Mouse (Mus musculus) skeletal muscle tissue, adult 2 months (tissue): ENCODE data around the gene Ppp1r16b.

Experiments
- DNase-seq: peaks from one replicate; pipeline ENCODE4 v3.0.0-alpha.2; 2012; ENCODE audit warnings: low read depth, low spot score

The Ppp1r16b gene

GRCm38 (mm10) chr2:158667671-158668432 lies 2.7 kb downstream of the Ppp1r16b start:
- no peak for DNase-seq

DNA sequence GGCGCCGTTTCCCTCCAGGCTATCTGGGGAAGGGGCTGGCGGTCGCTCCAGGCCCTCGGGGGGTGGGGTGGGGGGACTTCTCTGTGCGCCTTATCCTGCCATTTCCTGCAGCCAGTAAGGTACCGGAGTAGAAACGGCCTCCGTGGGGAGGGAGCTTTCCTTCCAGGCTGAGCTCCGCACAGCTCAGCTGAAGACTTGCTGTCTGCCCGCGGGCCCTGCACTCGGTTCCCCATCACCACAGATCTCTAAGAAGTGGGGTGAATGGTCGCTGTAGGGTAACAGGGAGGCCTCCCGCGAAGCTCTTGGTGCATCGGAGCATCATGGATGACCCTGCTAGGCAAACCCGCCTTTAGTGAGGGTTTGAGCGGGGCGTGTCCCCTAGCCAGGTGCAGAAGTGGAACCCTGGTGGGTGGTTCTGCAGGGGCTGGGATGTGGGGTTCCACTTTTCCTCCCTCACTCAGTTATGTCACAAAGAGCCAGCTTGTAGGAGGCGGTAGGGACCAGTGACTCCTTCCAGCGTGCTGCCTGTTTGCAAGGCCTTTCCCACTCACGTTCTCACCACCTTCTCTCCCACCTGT lies 3.3 kb downstream of the Ppp1r16b start:
- DNase-seq: no peak

DNA sequence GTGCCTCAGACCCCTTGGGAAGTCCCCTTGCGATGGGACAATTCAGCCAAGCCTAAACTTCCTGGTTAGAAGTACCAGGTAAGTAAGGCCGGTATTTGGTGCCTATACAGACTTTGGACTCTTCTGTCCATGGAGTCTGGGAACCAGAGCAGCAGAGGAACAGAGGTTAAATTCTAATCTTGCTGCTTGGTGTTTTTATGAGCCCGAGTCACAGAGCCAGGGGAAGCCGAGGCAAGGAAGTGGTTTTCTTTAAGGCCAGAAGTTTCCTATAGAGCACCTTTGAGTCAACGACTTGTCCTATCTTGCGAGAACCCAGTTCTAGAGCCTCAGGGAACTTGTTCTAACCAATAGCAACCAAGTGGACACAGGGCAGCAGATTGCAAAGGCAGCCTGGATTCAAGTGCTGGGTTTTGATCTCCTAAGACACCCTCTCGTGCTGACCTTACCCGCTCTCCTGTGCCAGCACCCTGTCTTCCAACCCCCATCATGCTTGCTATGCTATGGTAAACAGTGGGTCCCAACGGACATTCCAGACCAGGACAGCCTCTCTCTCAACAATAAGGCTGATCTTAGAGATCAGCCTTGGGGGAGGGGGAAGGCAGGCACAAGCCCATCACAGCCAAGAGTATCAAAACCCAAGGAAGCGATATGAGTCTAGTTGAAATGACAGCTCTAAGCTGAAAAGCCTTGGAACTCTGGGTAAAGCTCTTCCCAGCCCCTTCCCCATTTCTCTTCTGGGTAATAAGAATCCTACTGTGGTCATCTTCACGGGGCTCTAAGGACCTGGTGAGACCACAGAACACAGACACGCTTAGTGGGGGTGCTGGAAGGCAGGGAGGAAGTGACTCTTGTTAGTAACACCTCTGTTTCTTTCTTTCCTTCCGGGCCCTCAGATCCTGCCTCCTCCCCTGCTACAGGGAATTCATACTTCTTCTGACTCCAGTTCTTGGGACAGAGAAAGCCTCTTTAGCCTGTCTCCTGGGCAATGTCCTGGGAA lies 4.3 kb downstream of the Ppp1r16b start:
- no peak for DNase-seq

DNA sequence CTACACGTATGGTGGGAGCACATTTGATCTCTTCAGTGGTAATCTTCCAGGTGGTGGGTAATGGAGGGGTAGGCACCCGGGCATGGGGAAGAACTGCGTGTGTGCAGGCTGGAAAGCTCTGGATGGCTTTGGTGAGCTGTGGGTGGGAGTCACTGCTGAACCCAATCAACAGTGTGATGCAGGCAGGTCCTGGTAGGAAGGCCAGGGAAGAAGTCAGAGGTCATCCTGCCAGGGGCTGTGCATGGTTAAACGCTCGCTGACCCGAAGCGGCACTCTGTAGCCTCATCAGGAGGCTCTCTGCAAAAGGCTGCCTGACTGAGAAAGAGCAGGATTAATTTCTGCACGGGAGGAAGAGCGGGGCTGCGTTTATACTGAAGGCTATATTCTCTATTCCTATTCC lies 5.4 kb downstream of the Ppp1r16b start:
- no peak for DNase-seq

DNA sequence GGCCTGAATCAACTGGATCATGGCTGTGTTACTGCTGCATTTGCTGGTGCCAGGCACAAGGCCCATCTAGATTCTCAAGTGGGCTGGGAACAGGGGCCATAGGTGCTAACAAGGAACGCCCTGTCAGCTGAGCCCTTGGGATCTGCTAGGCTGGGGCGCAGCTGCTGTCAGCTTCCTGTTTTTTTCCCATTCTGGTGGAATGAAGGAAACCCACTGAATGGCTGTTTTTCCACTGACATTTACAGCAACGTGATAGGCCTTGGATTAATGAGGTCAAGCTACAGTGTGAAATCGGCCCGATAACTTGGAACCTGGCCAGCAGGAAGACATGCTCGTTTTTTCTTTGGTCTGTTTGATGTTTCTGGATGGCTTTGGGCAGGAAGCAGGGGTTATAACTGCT lies 7.6 kb downstream of the Ppp1r16b start:
- DNase-seq: peak; percentile 49

GRCm38 (mm10) chr2:158673493-158673892 lies 8.3 kb downstream of the Ppp1r16b start:
- peak; percentile 18 for DNase-seq

DNA sequence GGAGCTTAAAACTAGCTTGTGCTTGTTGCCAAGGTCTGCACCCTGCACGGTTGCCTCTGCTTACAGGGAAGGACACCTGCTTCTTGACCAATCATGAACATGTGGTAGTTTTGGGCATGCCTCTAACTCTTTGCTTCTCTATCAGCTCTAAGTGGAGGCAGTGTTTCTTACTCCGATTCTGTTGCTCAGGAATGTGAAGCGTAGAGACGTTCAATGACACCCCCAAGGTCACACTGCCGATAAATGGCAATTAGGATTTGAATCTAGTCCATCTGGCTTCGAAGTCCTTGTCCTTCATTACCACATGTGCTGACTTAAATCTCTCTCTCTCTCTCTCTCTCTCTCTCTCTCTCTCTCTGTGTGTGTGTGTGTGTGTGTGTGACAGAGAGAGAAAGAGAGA lies 8.9 kb downstream of the Ppp1r16b start:
- no peak for DNase-seq

- DNase-seq: no peak
These were observed 9.6 kb downstream of the Ppp1r16b start for GRCm38 (mm10) chr2:158674759-158675158.

- no peak for DNase-seq
These were observed 10.0 kb downstream of the Ppp1r16b start for GRCm38 (mm10) chr2:158675161-158675560.

DNA sequence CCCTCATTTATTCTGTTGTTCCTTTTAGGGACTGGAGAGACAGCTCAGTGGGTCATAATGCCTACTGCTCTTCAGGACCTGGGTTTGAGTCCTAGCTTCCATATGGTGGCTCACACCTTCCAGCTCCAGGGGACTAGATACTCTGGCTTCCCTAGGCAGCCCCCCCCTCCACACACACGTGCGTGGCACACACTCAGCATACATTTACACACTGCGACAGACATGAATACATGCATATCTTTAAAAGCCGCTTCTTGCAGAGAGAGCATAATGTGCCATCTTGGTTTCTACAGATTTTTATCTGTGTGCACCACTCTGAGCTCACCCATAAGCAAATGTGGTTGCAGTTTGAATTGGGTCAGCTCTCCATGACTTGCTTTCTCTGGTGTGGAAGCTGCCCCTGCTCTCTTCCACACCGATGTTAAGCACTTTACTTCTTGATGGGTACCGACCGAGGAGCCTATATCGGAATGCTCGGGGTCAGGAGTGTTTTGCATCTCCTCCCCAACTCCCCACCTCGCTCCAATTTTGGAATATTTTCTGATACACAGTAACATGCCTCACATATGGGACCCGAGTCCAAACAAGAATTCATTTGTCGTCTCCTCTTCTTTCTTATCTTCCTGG lies 10.8 kb downstream of the Ppp1r16b start:
- DNase-seq: no peak

GRCm38 (mm10) chr2:158677946-158678345 lies 12.7 kb downstream of the Ppp1r16b start:
- no peak for DNase-seq

GRCm38 (mm10) chr2:158679091-158679490 lies 13.9 kb downstream of the Ppp1r16b start:
- no peak for DNase-seq

DNA sequence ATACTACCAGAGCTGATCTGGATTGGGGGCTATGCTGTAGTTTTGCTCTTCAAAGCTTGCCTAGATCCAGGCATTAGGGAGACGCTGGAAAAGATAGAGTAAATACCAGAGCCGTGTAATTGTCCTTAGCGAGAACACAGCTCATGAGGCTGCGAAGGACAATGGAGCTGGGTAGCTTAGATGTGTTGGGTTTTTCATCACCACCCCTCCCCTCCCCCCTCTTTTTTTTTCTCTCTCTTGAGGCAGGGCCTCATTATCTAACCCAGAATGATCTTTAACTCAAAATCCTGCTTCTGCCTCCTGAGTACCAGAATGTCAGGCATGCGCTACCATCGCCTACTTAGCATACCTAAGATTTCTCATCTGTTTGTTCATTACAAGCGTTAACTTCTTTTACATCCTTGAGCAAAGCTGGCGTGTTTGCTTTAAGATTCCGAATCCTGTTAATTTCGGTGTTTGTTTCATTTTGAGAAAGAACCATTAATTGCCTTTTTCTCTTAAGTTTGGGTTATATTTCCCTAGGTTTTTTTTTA lies 15.2 kb downstream of the Ppp1r16b start:
- DNase-seq: no peak

DNA sequence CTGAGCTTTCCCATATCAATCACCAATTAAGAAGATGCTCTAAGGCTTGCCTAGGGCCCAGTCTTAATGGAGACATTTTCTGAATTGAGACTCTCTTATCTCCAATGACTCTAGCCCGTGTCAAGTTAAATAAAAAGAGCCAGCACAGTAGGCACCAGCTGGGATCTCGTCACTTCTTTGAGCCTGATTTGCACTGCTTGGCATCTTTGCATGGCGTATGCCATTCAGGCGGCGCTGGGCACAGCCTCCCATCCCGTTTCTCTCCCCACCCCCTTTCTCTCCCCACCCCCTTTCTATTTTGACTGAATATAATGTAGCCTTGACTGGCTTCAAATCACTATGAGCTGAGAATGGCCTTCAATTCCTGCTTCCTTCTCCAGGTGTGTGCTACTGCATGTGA lies 16.5 kb downstream of the Ppp1r16b start:
- DNase-seq: no peak

- no peak for DNase-seq
These were observed 17.3 kb downstream of the Ppp1r16b start for GRCm38 (mm10) chr2:158682344-158683037.

DNA sequence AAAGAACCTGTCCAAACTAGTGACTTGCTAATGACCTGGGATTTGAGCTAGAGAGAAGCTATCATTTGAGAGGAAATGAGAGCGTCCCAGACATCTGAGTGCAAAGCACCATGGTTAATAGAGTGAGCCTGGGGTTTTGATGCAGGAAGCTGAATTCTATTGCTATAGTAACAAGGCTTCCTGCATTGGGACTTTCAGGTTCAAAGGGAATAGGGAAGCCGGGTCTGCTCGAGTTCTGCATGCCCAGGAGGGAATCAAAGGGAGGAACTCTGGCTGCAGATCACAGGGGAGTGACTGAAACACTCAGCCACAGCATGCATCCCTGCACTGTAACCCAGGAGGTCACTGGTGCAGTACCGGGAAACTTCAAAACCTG lies 17.8 kb downstream of the Ppp1r16b start:
- no peak for DNase-seq

- DNase-seq: no peak
These were observed 19.1 kb downstream of the Ppp1r16b start for GRCm38 (mm10) chr2:158684247-158684843.

DNA sequence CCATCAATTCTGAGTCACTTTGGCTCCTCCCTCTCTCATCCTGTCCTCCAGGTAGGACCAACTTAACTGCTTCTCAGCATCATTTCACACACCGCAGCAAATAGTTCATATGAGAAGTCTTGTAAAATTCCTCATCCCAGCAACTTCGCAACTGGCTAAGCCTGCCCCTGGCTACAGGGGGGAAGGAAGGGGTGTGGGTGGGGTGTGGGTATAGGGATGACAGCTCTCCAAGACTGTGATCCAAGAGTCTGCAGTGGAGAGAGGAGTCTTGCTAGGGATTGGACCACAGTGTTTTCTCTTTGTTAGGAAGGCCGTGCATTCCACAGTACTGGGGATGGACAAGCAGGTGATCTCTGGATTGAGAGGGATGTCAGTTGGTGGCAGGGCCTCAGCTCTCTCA lies 19.7 kb downstream of the Ppp1r16b start:
- DNase-seq: no peak

GRCm38 (mm10) chr2:158686394-158686793 lies 21.2 kb downstream of the Ppp1r16b start:
- DNase-seq: no peak

GRCm38 (mm10) chr2:158687804-158688241 lies 22.6 kb downstream of the Ppp1r16b start:
- DNase-seq: no peak
